Mouse (Mus musculus) right cerebral cortex, adult 2 months (tissue): ENCODE data around the gene Hhatl.

ENCODE experiments used
- DNase-seq, 2 experiments: peaks; one replicate each; pipeline ENCODE4 v3.0.0; 2021 to 2022; ENCODE audit warnings: low spot score in 2 of 2

Hhatl gene

DNA sequence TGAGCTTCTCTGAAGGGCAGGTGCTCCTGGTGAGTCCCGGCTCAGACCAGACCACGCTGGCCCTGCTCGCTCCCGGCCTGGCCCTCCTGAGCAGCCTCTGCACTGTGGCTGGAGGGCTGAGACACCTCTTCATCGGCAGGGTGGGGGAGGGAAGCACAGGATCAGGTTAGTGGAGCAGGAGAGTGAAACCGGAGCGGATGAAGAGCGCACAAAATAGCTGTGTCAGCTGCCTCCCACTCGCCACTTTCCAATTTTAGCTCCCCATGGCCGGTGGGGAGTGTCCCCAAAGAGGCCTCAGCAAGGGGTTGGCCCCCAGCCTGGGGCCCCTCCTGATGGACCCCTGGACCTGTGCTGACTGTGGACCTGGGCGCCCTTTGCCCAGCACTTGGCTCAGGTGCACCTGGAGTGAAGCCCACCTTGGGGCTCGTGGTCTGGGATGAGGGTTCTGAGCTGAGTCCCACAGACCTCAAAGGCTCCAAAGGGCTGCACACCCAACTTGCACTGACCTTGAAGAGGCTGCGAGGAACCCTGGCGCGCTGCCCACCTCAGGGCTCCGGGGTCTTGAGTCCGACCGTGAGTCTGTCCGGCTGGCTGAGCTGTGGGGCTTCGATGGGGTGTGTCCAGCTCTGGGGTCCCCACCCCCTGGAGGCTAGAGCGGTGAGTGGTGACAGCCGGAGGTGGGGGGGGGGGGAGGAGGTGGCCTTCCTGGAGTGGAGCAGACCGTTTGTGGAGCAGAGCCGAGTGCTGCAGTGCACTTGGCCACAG, at the start of gene Hhatl:
Gene Hhatl, minus strand, starts transcription at position 751 of the 765 bp plus-strand sequence.
- peak; percentile 31 to 36 for DNase-seq

DNA sequence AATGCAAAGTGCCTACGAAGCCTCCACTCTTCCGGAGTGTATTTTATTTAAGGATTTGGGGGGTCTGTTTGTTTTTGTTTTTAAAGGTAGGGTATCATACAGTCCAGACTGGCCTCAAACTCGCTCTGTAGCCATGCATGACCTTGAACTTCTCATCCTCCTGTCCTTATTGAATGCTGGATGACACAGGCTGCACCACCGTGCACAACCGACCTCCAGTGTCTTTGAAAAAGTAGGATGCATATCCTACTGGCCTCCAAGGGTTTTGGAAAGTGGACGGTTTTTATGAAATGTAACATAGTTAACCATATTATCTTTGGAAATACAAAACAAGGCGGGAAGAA, 47.3 kb upstream of the Hhatl start:
- DNase-seq, result no peak

DNA sequence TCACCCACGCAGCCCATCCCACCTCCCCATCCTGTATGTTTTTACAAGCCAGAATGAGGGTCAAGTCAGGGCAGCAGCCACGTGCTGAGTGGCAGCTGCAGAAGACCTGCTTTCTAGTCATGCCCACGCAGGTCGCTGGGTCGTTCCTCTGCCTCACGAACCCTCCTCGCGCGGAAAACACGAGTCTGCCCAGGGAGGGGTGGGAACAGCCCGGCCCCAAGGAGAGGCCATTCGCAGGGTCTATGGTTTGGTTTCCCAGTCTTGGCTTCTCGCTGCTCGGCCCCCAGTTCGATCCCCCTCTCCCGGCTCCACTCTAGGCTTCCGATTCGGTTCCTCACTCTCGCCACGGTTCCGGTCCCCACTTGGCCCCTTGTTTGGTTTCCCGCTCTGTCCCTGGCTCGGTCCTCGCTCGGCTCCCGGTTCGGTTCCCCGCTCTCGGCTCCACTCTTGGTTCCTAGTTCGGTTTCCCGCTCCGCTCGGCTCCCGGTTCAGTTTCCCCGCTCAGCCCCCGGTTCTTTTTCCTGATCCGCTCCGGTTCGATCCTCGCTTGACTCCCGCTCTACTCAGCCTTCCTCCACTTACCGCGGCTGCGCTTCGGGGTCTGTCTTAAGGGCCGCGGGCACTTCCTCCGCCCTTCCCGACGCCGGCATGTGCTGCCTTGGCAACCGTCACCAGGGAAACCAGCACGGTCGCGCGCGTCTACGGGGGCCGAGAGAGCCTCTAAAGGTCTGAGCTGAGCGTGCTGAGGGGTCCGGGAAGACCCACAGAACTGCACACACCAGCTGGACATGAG, 46.7 kb upstream of the Hhatl start, which contains the start of gene Ccdc13:
Gene Ccdc13, minus strand, starts transcription at position 633 of the 793 bp plus-strand sequence.
- DNase-seq, result peak; percentile 90 to 91

DNA sequence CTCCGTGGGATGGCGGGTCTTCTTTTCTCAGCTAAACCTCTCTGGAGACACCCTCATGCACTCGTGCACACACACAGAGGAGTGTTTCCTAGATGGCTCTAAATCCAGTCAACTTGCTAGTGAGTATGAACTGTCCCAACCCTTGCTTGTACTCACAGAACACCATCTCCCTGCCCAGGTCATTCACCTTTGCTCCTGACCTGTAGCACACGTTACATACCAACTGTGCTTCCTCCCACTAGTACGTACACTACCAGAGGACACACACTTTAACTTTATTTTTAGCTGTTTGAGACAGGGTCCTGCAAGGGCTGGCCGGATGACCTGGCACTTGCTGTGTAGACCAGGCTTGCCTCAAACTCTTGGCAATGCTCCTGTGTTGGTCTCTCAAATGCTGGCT, 45.7 kb upstream of the Hhatl start:
- DNase-seq, result no peak

DNA sequence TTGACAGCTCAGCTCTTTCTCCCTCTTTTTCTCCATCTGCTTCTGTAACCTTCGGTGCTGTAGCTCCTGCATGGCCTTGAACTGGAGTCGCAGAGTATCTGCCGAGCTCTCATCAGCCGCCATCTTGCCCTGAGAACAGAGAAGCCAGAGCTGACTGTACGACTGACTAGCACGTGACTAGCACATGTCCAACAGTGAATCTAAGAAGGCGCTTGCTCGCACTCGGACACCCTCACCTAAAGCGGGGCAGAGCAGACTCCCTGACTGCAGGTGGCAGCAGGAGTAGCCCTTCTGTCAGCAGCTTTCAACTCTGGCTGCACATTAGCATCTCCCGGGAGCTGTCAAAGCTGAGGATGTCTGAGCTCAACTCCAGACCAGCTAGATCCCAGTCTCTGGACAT, 41.5 kb upstream of the Hhatl start:
- DNase-seq, result no peak

DNA sequence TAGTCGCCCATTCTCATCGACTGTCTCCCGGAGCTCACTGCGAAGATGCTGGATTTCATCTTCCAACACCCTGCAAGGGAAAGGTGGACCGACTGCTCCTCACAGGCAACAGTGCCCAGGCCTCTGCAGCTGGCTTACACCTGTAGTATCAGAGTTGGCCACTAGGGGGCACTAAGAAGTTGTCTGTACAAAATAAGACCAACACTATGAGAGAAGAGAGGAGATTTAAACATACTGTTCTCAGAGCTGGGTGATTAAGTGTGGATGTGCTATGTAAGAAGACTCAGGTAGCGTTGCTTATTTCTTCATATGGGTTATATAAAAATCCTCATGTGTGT, 38.6 kb upstream of the Hhatl start:
- peak; percentile 90 to 93 for DNase-seq

DNA sequence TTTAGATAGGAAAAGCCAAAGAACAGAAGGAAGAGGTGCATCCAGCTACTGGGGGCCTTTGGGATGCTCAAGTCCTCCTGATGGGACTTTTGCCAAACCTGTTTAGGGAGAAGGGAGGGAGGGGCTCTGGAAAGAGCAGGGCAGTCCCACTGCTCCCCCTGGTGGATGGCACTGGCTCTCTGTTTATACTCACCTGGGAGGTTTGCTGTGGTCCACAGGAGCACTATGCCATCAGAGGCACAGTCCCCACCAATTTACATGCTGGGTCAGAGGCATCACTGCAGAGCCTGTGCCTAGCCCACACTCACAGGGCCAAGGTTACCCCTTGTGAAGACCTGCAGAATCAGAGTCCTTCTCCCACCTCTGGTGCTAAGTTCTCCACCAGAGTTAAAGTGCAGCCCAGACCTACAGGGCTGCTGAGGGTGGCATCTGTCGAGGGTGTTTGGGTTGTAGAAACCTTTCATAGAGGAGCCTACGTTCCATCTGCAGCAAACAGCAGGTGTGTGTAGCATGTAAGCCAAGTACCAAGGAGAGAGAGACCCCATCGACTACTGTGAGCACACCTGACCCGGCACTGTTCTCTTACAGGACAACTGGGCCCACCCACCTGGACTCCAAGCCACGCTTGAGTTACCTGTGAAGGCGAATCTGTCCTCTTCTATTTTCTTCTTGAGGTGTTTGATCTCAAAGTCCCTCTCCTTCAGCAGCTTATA, 38.1 kb upstream of the Hhatl start:
- DNase-seq, result peak; percentile 53 to 66

DNA sequence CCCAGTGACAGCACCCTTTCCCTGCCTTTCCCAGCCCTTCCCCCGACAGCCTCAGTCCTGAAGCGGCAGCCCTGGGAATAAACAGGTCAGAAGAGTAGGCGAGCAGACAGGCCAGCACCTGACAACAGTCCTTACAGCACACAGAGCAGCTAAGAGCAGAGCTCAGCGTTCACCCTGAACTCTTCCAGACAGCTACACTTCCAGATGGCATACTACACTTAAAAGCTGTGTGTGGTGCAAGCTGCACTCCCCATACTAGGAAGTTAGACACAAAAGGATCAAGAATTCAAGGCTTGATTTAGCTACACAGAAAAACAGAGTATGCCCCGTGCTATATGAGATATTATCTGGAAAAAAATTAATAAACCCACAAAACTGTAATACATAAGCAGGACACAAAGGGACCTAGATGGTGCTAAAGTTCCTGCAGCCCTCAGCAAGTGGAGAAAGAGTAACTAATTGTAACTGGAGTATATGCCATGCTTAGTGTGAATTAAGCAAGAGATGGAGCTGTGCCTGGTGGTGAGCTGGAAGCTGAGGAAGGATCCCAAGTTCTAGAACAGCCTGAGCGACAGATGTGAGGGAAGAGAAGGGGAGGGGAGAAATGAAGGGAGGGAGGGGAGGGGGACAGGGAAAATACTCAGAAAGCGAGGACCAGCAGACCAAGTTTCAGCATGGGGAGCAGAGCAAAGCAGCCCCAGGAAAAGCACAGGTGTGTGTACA, 37.1 kb upstream of the Hhatl start:
- no peak for DNase-seq

DNA sequence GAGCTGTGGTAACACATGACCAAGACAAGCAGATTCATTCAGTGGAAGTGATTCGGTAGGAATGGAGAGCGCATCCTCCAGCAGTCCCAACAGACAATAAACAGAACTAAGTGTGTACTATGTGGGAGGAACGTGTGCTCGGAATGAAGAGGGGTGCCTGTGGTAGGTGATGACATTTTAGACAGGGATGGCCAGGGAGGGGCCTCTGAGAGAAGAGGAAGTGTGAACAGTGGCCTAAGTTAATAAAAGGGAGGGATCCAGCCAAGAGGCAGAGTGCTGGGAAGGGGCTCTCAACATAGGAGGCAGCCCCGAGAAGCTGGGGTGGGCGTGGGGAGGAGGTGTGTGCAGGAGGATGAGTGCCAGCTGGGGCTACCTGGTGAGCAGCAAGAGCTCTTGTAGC, 36.0 kb upstream of the Hhatl start:
- DNase-seq, result no peak

DNA sequence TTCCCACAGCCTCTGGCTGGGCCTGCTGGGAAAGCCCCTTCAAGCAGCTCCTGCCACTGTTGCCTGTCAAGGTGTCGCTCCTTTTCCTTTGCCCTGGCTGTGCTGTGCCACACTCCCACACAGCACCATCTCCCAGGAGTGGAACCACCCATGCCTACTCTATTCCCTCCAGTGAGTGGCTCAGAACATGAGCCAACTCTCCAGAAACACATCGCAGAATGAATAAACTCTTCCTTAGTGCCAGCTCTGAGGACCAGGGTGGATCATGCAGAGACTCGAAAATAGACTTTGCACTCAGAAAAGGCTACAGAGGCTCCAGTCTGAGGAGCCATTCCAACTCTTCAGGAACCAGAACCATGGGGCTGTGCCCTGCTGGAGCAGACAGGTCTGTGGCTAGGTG, 34.0 kb upstream of the Hhatl start:
- peak in 1 of 2 experiments; percentile 45 for DNase-seq

DNA sequence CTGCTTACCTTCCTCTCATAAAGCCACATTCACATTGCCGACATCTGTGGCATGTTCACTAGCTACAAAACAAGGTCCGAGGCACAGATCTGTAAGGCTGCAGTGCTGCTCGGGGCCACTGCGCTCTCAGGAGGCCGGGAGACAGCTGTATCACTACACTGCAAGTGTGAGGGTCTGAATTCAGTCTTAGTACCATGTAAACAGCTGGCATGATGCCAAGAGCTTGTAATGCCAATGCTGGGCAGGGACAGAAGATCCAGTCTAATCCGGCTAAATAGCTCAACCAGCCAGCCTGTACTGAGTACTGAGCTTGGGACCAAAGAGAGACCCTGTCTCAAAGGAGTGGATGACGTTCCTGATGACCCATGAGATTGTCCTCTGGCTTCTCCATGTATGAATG, 31.7 kb upstream of the Hhatl start:
- no peak for DNase-seq

DNA sequence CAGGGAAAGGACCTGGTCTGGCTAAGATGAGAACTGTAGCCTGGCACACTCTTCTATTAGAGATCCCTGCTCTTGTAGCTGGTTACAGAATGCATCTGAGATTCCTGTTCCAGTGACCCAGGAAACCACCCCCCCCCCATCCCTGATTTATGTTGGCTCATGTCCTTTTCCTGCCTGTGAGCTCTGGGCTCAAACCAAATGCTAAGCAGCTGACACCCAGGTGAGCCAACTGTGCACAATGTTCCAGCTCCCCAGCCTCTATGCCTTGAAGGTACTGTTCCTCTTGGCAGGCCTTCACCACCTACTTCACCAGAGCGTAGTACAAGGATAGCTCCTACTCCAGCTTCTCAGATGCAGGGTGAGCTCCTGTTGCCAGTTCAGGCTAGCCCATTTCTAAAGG, 30.7 kb upstream of the Hhatl start:
- DNase-seq, result no peak

DNA sequence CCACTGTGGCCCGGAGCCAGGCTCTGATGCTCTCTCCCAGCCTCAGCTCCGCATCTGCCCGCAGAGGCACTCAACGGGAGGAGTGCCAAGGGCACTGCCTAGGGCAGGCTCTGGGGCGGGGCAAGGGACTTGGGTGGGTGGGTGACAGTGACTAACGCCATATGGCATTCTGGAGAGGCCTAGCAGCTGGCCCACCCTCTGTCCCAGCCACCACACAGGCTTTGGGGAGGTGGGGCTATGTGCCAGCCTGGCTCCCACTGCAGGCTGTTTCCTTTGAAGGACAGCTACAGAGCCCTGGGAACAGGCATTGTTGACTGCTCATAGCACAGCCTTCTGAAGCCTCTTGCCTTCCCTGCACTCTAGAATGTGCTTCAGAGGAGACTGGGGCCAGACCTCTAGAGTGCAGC, 30.3 kb upstream of the Hhatl start:
- no peak for DNase-seq

DNA sequence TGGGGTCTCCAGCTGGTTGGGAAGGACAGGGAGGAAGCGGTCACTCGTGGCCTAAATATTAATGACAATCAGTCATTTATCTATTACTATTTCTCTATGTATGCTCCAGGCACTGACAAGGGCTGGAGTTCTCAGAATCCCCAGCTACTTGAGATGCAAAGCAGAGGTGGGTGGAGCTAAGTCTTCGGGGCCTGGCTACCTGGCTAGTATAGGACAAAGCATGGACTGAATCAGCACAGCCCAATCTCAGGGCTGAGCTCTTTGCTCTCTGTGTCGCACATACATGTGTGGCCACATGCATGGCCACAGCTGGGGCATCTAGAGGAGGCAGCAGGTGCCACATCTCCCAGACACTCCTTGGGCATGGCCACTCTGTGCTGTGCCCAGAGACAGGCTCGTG, 28.5 kb upstream of the Hhatl start:
- no peak for DNase-seq

DNA sequence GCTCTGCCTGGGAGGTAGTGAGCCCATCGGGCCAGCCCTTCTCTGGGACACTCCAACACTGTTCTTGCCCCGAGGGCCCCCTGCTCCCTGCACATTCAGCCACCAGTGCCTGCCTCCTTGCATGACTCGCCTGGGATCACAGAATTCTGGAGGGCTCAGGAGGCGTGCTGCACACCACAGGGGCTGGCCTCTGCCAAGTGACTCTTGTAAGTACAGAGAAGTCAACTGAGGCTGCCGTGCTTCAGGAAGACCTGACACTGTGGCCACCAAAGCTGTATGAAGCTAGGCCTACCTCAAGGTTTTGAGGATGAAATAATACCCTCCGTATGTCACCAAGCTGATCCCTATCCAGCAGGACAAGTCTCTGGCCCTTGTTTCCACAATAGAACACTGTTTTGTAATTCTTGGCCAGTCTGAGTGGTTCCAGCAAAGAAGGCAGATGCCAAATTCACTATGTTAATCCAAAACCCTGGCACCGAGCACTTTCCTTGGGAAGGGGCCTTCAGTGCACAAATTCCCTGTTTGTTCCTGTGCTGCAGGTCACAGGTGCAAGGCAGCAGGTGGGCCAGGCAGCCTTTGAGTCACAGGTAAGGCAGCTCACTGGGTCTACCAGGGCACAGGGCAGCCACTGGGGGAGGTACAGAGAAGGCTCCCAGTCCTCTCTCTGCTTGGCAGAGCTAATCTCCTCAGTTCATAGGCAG, 27.6 kb upstream of the Hhatl start:
- DNase-seq, result no peak

DNA sequence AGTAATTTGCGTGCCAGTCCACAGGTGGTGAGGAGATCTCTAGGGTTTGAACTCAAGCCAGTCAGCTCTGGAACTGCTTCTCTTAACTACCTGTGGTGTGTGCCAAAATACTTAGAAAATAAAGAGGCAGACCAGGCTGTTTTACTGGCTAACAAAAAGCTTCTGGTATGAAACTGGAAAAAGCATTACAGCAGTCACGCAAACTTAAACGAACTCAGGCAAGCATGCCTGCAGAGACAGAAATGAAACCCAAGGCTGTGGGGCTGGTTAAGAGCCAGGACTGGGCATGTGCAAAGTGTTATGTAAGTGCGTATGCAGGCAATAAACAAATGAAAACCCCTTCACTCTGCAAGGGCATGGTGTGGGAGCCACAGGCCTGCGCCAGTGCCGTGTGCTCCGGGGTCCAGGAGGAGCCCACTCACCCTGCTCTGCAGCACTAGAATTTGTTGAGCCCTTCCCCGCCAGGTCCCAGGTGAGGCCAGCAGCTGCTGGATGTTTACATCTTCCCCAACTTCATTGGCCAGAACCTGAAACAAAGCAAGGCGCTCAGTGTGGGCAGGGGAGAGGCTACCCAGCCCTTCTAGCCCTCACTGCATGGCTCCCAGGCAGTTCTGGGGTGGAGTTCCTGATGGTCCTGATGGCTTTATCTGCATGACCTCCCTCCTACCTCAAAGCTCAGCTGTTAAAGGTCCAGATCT, 26.9 kb upstream of the Hhatl start:
- peak in 1 of 2 experiments; percentile 33 for DNase-seq

DNA sequence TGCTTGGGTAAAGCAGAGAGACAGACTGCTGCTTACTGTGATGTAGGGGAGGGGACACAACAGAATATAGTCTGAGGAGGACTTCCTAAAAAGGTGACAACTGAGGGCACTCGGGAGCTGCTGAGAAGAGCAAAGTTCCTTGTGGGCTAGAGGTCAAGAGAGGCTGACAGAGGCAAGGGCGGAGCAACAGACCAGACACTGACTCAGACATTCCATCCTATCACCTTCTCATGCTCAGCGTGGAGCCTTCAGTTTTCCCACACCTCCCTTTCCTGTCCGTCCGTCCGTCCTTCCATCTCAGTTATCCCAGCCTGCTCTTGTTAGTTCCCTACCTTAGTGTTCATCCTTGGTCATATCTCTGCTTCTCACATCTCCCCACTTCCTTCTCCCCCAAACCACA, 22.9 kb upstream of the Hhatl start:
- no peak for DNase-seq

DNA sequence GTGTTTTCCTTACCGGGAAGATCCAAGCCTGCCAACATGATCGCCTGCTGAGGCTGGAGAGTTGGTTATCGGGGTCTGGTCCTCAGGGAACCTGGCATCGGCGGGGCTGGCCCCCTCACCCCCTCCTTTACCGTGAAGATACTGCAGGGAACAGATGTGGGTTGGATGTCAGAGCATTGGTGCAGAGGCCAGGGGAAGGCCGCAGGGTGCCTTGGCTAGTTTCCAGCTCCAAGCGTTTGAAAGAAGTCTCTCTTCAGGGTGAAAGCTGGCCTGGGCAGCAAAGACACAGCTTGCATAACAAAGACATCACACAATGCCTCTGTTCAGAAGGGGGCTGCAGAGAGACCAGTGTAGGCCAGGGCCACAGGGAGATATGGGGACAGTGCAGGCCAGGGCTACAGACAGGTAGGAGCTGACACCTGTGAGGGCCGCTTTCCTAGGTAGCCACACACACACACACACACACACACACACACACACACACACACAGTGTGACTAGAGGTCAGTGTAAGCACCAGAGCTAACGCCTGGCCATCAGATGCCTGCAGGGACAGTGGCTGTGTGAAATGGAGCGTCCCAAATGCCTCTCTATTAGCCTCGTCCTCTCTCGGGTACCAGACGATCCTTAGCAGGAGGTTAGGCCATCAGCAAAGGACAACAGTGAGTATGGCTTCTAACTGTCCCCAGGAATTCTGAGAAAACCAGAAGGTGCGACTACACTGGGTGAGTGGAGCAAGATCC, 17.9 kb upstream of the Hhatl start:
- DNase-seq, result peak in 1 of 2 experiments; percentile 65

DNA sequence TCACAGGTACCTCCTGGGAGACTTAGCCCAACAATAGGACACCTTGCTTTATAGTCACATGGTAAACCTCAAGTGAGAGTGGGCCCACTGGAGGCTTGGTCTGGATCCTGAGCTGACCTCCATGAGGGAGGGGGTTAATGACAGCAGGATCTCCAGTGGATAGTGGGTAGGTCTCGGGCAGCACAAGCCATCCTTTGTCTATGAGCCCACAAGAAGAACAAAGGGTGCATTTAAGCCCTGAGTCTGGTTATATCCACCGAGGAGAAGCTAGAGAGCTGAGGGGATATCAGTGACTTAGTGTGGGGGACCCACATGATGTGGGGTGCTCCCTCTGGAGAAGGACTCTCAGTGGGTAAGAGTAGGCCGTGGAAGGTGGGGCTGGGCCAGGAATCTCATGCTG, 16.2 kb upstream of the Hhatl start:
- DNase-seq, result no peak

DNA sequence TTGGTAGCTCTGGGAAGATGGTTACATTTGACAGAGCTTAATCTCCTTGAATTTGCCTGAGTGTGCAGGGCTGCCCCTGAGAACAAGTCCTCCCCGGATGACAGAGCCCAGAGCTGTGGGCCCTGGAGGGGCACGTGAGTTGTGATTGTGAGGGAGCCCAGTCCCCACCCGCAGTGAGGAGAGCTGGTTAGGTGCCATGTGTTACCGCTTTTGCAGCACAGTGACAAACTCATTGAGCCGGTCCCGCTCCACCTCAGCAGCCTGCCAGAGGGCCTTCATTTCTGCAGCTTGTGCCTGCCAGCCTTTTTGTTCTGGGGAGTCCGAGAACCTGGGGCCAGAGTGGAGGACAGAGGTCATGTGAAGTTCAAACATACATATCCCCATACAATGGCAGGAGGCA, 15.6 kb upstream of the Hhatl start:
- DNase-seq, result no peak
